Mouse (Mus musculus) cortical plate, adult 2 months (tissue): Measurements from ENCODE around the gene Tbc1d5. TPM values are rescaled to one million over a fixed set of nuclear protein-coding genes. Genes with fewer than 3 reads are reported as not detected.

Experiments
- H3K27ac ChIP-seq: fragments of 200-500 bp; 2 replicates; pipeline ENCODE4 v1.5.1; 2012; ENCODE audit warnings: low read length, control low read depth, inconsistent platforms; ENCODE audit not compliant: insufficient read depth
- H3K4me1 ChIP-seq: fragments of 200-500 bp; 2 replicates; pipeline ENCODE4 v1.6.1; 2011; ENCODE audit warnings: low read length; ENCODE audit not compliant: control insufficient read depth, insufficient read depth
- H3K4me3 ChIP-seq: fragments of 200-500 bp; 2 replicates; pipeline ENCODE4 v1.5.1; 2011; ENCODE audit warnings: mild to moderate bottlenecking, low read length, control low read depth; ENCODE audit not compliant: insufficient read depth
- CTCF ChIP-seq: fragments of 200-500 bp; IDR thresholded peaks from 2 replicates; pipeline ENCODE4 v1.5.1; 2011; ENCODE audit warnings: mild to moderate bottlenecking, control low read depth, low read length; ENCODE audit not compliant: insufficient read depth; ENCODE audit errors: extremely low read depth
- POLR2A ChIP-seq: fragments of 200-500 bp; IDR thresholded peaks from 2 replicates; pipeline ENCODE4 v1.6.1; 2011; ENCODE audit warnings: mild to moderate bottlenecking, low read length, control low read depth; ENCODE audit not compliant: insufficient read depth; ENCODE audit errors: extremely low read depth
- polyA plus RNA-seq: library from polyadenylated mRNA; depleted of rRNA; stranded (reverse); fragments of >200 nt; gene quantifications from 2 replicates; pipeline ENCODE4 v1.2.3, GENCODE M21; 2012

Tbc1d5 gene
- polyA plus RNA-seq, 1 experiment = 23.0 TPM

DNA sequence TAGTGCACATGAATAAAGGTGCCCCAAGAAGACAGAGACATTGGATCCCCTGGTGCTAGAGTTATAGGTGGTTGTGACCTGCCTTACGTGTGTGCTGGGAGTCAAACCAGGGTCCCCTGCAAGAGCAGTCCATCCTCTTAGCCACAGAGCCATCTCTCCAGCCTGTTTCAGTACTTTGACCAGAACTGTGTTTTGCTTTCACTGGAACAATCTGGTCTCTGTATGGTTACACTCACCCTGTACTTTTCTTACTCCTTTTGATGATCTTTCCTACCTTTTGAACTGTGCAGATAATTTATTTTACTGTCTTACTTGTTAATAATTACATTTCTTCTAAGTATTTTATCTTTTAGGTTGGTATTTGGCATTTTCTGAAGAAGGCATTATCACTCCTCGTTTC, 387.5 kb downstream of the Tbc1d5 start:
- TF ChIP-seq POLR2A (no peak), CTCF (no peak)
- H3K4me1 ChIP-seq = no peaks in the 10 kb centered on the region
- H3K27ac ChIP-seq = no peak overlapping the region
- H3K4me3 ChIP-seq = no peak overlapping the region

- TF ChIP-seq POLR2A (no peak), CTCF (no peak)
- no peaks in the 10 kb centered on the region for H3K4me1 ChIP-seq
- no peak overlapping the region for H3K4me3 ChIP-seq
- no peak overlapping the region for H3K27ac ChIP-seq
Observed at GRCm38 (mm10) chr17:50788835-50789234, 390.3 kb downstream of the Tbc1d5 start.

GRCm38 (mm10) chr17:50775247-50775646, 403.9 kb downstream of the Tbc1d5 start:
- peak; percentile 65 for TF ChIP-seq CTCF
- no peak for TF ChIP-seq POLR2A
- Histone ChIP-seq H3K4me1 (peaks cover 2% of the 10 kb centered on the region; the same call in 1 of the 2 replicates), H3K27ac (no peak overlapping the region), H3K4me3 (no peak overlapping the region)

DNA sequence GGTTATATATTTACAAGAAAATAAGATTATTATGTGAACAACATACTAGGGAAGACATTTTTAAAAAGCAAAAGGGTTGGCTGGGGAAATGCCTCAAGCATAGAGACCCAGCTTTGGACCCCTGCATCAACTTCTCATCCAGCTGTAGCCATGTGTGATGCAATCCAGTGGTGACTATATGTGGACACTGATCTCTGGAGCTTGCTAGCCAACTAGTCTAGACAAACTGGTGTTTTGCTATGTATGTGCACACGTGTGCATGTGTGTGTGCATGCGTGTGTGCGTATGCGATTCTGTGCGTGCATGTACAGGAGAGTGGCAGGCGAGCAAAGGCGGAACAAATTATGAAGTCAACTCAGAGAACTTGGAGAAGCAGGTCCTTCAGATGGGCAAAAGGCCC, 414.8 kb downstream of the Tbc1d5 start:
- Histone ChIP-seq H3K4me1 (peaks cover 5% of the 10 kb centered on the region), H3K4me3 (no peak overlapping the region), H3K27ac (0 out of 2 replicates have a peak overlapping the region, but pooled peaks have one; percentile 59)
- TF ChIP-seq CTCF (no peak), POLR2A (no peak)

DNA sequence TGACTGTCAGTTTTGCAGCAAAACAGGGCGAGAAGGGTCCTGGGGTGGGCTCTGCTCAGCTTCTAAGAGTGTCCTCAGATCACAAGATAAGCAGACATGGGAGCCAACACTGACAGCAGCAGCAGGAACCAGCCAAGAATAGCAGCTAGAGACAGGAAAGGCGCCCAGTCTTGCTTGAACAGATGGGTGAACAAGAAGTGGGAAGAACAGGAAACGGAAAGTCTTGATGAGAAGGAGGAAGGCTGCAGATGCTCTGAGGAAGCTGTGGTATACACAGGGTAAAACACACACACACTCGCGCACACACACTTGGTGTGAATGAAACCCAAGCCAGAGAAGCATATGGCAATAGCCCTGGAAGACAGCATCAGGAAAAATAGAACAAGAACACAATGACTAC, 415.7 kb downstream of the Tbc1d5 start:
- no peak overlapping the region for H3K4me3 ChIP-seq
- TF ChIP-seq POLR2A (no peak), CTCF (no peak)
- peak overlapping the region; percentile 67; the same call in 1 of the 2 replicates for H3K27ac ChIP-seq

DNA sequence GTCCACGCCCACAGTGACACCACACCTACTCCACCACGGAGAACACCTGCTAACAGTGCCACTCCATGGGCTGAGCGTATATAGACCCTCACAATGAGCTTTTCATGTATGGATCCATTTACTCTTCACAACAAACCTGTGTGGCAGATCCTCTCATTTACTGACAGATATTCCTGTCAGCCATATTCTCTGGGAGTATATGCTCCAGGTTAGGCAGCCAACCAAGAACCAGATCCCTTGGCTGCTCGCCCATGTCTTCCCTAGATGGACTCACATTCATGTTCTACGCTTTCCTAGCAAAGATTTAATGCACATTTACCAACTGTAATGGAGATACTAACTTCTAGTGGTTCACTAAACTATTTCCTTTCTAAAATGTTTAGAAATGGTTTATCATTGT, 416.9 kb downstream of the Tbc1d5 start:
- TF ChIP-seq POLR2A (no peak), CTCF (no peak)
- H3K27ac ChIP-seq = no peak overlapping the region
- peaks cover 5% of the 10 kb centered on the region for H3K4me1 ChIP-seq
- no peak overlapping the region for H3K4me3 ChIP-seq

More for the DNA sequence above, 415.7 kb downstream of the Tbc1d5 start:
- peaks cover 5% of the 10 kb centered on the region for H3K4me1 ChIP-seq

GRCm38 (mm10) chr17:50761082-50761481, 418.1 kb downstream of the Tbc1d5 start:
- no peak overlapping the region for H3K4me3 ChIP-seq
- TF ChIP-seq POLR2A = no peak
- no peak for TF ChIP-seq CTCF
- H3K27ac ChIP-seq = peak overlapping the region; percentile 53

DNA sequence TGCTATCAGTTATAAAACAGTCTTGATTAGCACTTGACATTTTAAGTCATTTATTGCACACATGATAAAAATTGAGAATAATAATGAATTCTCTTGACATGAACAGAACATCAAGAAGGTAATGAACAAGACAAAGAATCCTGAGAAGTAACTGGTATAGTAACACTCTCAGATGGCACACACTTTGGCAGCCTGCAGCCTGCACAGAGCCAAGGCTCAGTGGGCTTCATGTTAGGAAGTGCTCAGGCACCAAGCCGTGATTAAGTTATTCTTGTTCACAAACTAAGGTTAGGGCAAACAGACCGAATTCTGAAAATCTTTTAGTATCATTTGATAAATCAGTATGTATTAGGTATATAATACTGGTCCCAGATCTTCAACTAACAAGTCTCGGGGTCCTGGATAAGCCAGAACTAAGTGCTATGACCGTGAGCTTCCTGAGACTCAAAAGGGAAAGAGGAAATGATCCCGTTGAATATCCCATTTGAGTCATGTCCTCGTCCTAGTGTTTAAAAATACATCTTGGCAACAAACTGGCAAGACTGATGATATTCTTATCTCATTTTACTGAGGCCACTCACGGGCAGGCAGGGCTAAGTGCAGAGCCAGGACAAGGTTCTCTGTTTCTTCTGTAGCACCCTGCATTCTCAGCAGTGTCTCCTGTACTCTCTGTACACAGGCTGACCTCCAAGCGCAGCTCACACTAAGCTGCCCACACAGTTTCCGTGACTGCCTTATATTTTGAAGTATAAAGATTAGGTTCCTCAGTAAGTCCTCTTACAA, 425.6 kb downstream of the Tbc1d5 start:
- Histone ChIP-seq H3K4me3 (no peak overlapping the region), H3K27ac (no peak overlapping the region), H3K4me1 (peaks cover 2% of the 10 kb centered on the region; the same call in 1 of the 2 replicates)
- TF ChIP-seq CTCF (no peak), POLR2A (no peak)

More at GRCm38 (mm10) chr17:50761082-50761481, 418.1 kb downstream of the Tbc1d5 start:
- peaks cover 5% of the 10 kb centered on the region for H3K4me1 ChIP-seq

DNA sequence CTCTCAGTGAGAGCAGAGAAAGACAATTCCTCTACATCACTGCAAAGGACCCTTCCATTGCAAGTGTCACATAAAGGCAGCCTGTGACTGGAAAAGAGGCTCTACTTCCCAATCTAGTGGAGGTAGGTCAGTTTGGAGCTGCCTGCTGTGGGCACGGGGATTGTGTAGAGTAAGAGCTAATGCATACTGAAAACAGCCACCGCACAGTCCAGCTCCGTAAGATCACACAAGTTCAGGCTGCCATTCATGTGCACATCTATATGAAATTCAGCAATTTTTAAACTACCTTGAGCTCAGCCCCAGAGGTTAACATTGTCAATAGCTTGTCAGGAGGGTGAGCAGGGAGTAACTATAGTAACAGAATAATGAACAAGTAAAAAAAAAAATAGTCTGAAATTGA, 426.4 kb downstream of the Tbc1d5 start:
- no peak overlapping the region for H3K27ac ChIP-seq
- H3K4me3 ChIP-seq = no peak overlapping the region
- no peak for TF ChIP-seq POLR2A
- no peak for TF ChIP-seq CTCF
- H3K4me1 ChIP-seq = peaks cover 2% of the 10 kb centered on the region; the same call in 1 of the 2 replicates

- no peak overlapping the region for H3K4me3 ChIP-seq
- H3K4me1 ChIP-seq = peaks cover 2% of the 10 kb centered on the region; the same call in 1 of the 2 replicates
- H3K27ac ChIP-seq = no peak overlapping the region
- no peak for TF ChIP-seq POLR2A
- TF ChIP-seq CTCF = no peak
Observed at GRCm38 (mm10) chr17:50751911-50752310, 427.2 kb downstream of the Tbc1d5 start.
